Mouse (Mus musculus) megakaryocyte, embryonic 14.5 days (primary cell): ENCODE measurements around the gene Sec22c.

Experiments
- FLI1 ChIP-seq: IDR thresholded peaks from 2 replicates; pipeline ENCODE4 v1.6.1; 2012; ENCODE audit warnings: low read length, inconsistent platforms, mixed read lengths
- GATA1 ChIP-seq: IDR thresholded peaks from 3 replicates; pipeline ENCODE4 v1.6.1; 2012; ENCODE audit warnings: mixed read lengths, low read length, inconsistent platforms, borderline replicate concordance

DNA sequence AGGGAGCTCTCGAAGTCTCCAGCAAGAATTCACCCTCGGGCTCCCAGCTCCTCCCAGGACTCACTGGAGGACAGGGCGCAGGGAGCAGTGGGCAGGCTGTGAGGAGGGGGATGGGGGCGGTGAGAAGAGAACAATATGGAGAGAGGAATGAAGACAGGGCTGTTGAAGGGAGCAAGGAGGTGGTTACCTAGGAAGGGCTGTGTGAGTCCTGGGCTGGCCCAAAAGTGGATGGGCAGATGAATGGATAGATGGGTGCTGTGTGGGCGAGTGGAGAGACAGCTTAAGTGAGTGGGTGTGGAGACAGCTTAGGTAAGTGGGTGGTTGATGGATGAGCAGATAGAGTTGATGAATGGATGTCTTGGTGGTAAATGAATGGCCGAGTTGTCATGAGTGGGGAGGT lies 41.8 kb downstream of the Sec22c start:
- no peak for TF ChIP-seq GATA1
- TF ChIP-seq FLI1 = no peak
